ENCODE assay signal across 8 mouse cellular contexts in genomic region chr12:31265722-31266431, GRCm38 (mm10). TPM values are rescaled to one million over a fixed set of nuclear protein-coding genes. Genes with fewer than 3 reads are reported as not detected.
DNase-seq lines count a peak whose midpoint lies in the region; ATAC-seq and TF ChIP-seq lines count a peak whose summit lies in the region.

No protein-coding gene starts in this region.

- H3K9me3 ChIP-seq in forebrain, embryonic 12.5 days: no peaks in the 10 kb centered on the region
- H3K9me3 ChIP-seq in intestine, embryonic 16.5 days (ENCODE audit: control insufficient read depth, low read length): no peaks in the 10 kb centered on the region
- H3K9me3 ChIP-seq in liver, embryonic 14.5 days (ENCODE audit: control insufficient read depth, low read length): no peaks in the 10 kb centered on the region
- no peaks in the 10 kb centered on the region for H3K9me3 ChIP-seq in stomach, embryonic 14.5 days (ENCODE audit: control insufficient read depth, low read depth, low read length)

- peak overlapping the region; percentile 69 for H3K4me2 ChIP-seq in forebrain, embryonic 12.5 days
- H3K4me2 ChIP-seq in intestine, embryonic 16.5 days (ENCODE audit: low read depth, low read length): peak overlapping the region; percentile 85
- H3K4me2 ChIP-seq in liver, embryonic 14.5 days (ENCODE audit: low read depth): peak overlapping the region; percentile 47
- H3K4me2 ChIP-seq in stomach, embryonic 14.5 days (replicated peaks; ENCODE audit: low read depth, low read length): peak overlapping the region; percentile 87

- peaks cover 21% of the 10 kb centered on the region; the same call in 1 of the 2 replicates for H3K4me1 ChIP-seq in forebrain, embryonic 12.5 days
- H3K4me1 ChIP-seq in intestine, embryonic 16.5 days (ENCODE audit: control insufficient read depth, insufficient read depth, low read length): peaks cover 11% of the 10 kb centered on the region
- no peaks in the 10 kb centered on the region for H3K4me1 ChIP-seq in liver, embryonic 14.5 days (replicated peaks; ENCODE audit: control insufficient read depth in 2 of 2, insufficient read depth in 2 of 2, low read length in 1 of 2)
- peaks cover 43% of the 10 kb centered on the region for H3K4me1 ChIP-seq in stomach, embryonic 14.5 days (ENCODE audit: control insufficient read depth, insufficient read depth, low read length)

- under 1% methylated on average over 50 of the region's 50 CpGs for WGBS in forebrain, embryonic 12.5 days
- WGBS in intestine, embryonic 16.5 days: 1% methylated on average over 50 of the region's 50 CpGs
- 2% methylated on average over 50 of the region's 50 CpGs for WGBS in liver, embryonic 14.5 days (ENCODE audit: insufficient replicate concordance)
- under 1% methylated on average over 50 of the region's 50 CpGs for WGBS in stomach, embryonic 14.5 days

- H3K9ac ChIP-seq in forebrain, embryonic 12.5 days: peak overlapping the region; percentile 38
- H3K9ac ChIP-seq in intestine, embryonic 16.5 days (ENCODE audit: low read depth, low read length): peak overlapping the region; percentile 83
- H3K9ac ChIP-seq in liver, embryonic 14.5 days (replicated peaks): no peak overlapping the region
- peak overlapping the region; percentile 89 for H3K9ac ChIP-seq in stomach, embryonic 14.5 days (replicated peaks; ENCODE audit: low read depth, low read length)

- DNase-seq in kidney, adult 18-20 months: peak; percentile 67
- DNase-seq in kidney, adult 11 months: no peak
- peak; percentile 51 for DNase-seq in R1 (ENCODE audit: low read depth, low spot score)
- DNase-seq in liver, embryonic 14.5 days (ENCODE audit: low read depth in 3 of 3, low spot score in 3 of 3): no peak

- peaks cover 58% of the 10 kb centered on the region for H3K27me3 ChIP-seq in forebrain, embryonic 12.5 days
- no peaks in the 10 kb centered on the region for H3K27me3 ChIP-seq in intestine, embryonic 16.5 days (replicated peaks; ENCODE audit: control insufficient read depth, insufficient read depth, low read length)
- peaks cover 28% of the 10 kb centered on the region for H3K27me3 ChIP-seq in liver, embryonic 14.5 days (ENCODE audit: control insufficient read depth, insufficient read depth, low read length)
- H3K27me3 ChIP-seq in stomach, embryonic 14.5 days (ENCODE audit: control insufficient read depth, insufficient read depth, low read length): no peaks in the 10 kb centered on the region

- H3K36me3 ChIP-seq in forebrain, embryonic 12.5 days (replicated peaks): no peaks in the 10 kb centered on the region
- no peaks in the 10 kb centered on the region for H3K36me3 ChIP-seq in intestine, embryonic 16.5 days (ENCODE audit: control insufficient read depth, insufficient read depth, low read length)
- H3K36me3 ChIP-seq in liver, embryonic 14.5 days (replicated peaks; ENCODE audit: control insufficient read depth, insufficient read depth, low read depth): no peaks in the 10 kb centered on the region
- H3K36me3 ChIP-seq in stomach, embryonic 14.5 days (ENCODE audit: control insufficient read depth, insufficient read depth, low read length): peaks cover 25% of the 10 kb centered on the region; the same call in 1 of the 2 replicates

- peak overlapping the region; percentile 43 for H3K4me3 ChIP-seq in forebrain, embryonic 12.5 days (replicated peaks)
- H3K4me3 ChIP-seq in intestine, embryonic 16.5 days (ENCODE audit: low read length): peak overlapping the region; percentile 78
- H3K4me3 ChIP-seq in liver, embryonic 14.5 days (ENCODE audit: insufficient read depth in 1 of 2, low read depth in 2 of 2, low read length in 2 of 2): peak overlapping the region; percentile 20 to 42
- peak overlapping the region; percentile 68 for H3K4me3 ChIP-seq in stomach, embryonic 14.5 days (ENCODE audit: low read depth, low read length)

- H3K27ac ChIP-seq in forebrain, embryonic 12.5 days: peak overlapping the region; percentile 47; the same call in 1 of the 2 replicates
- H3K27ac ChIP-seq in intestine, embryonic 16.5 days (ENCODE audit: low read length): peak overlapping the region; percentile 86
- no peak overlapping the region for H3K27ac ChIP-seq in liver, embryonic 14.5 days
- peak overlapping the region; percentile 91 for H3K27ac ChIP-seq in stomach, embryonic 14.5 days (ENCODE audit: low read length)

- peak; percentile 63 for ATAC-seq in forebrain, embryonic 12.5 days (ENCODE audit: low FRiP score)
- ATAC-seq in intestine, embryonic 16.5 days: peak; percentile 43; the same call in 1 of the 2 replicates
- no peak for ATAC-seq in liver, embryonic 14.5 days (ENCODE audit: insufficient read depth)
- ATAC-seq in stomach, embryonic 14.5 days (ENCODE audit: insufficient number of reproducible peaks, insufficient read depth, low FRiP score, low read depth): no peak
- no peak for ATAC-seq in megakaryocyte-erythroid progenitor cell, adult 5-6 weeks (replicated peaks; ENCODE audit: low FRiP score, low TSS enrichment, poor library complexity, severe bottlenecking)

- TF ChIP-seq CTCF in liver, embryonic 14.5 days (IDR thresholded peaks at IDR 0.05; ENCODE audit: low read depth): no peak

- TF ChIP-seq EP300 in liver, embryonic 14.5 days (IDR thresholded peaks at IDR 0.05; ENCODE audit: low read depth): no peak

RNA-seq across cellular contexts. Expression of gene Lamb1, which starts 0.8 kb away (rescaled TPM):
- polyA plus RNA-seq in forebrain, embryonic 12.5 days (2016; fragmentation: Nextera tagmentation; extraction: Ambion mirVana): 25.7 and 26.1 TPM in 2 replicates
- polyA plus RNA-seq in intestine, embryonic 16.5 days (2015; fragmentation: Nextera tagmentation; extraction: Ambion mirVana): 60.4 and 65.1 TPM in 2 replicates
- 1.7 and 2.6 TPM in 2 replicates for polyA plus RNA-seq in liver, embryonic 14.5 days (2012; rRNA removed)
- 1.9 and 2.3 TPM in 2 replicates for polyA plus RNA-seq in liver, embryonic 14.5 days (2014; fragmentation: Nextera tagmentation; extraction: Ambion mirVana)
- 98.2 TPM in 2 replicates for polyA plus RNA-seq in stomach, embryonic 14.5 days (2014; fragmentation: Nextera tagmentation; extraction: Ambion mirVana)
- not detected in 2 replicates for total RNA-seq in megakaryocyte-erythroid progenitor cell, adult 5-6 weeks (2014; fragmentation: Nextera tagmentation)
- not detected in 2 replicates for total RNA-seq in megakaryocyte-erythroid progenitor cell, adult 5-6 weeks (2017)

RNA-seq across cellular contexts. Expression of gene Gm6993, which starts 25.3 kb away (rescaled TPM):
- not detected in 2 replicates for polyA plus RNA-seq in forebrain, embryonic 12.5 days (2016; fragmentation: Nextera tagmentation; extraction: Ambion mirVana)
- polyA plus RNA-seq in intestine, embryonic 16.5 days (2015; fragmentation: Nextera tagmentation; extraction: Ambion mirVana): not detected in 2 replicates
- not detected in 2 replicates for polyA plus RNA-seq in liver, embryonic 14.5 days (2012; rRNA removed)
- not detected in 2 replicates for polyA plus RNA-seq in liver, embryonic 14.5 days (2014; fragmentation: Nextera tagmentation; extraction: Ambion mirVana)
- polyA plus RNA-seq in stomach, embryonic 14.5 days (2014; fragmentation: Nextera tagmentation; extraction: Ambion mirVana): not detected in 2 replicates
- not detected in 2 replicates for total RNA-seq in megakaryocyte-erythroid progenitor cell, adult 5-6 weeks (2014; fragmentation: Nextera tagmentation)
- not detected in 2 replicates for total RNA-seq in megakaryocyte-erythroid progenitor cell, adult 5-6 weeks (2017)

Comparison
In these comparisons a context has a peak if more than half of its experiments do, and no peak if none do; other contexts are left out.
1. DNase-seq: peak in kidney, adult 18-20 months (single experiment) and R1 (single experiment); none in kidney, adult 11 months (single experiment) and liver, embryonic 14.5 days (0 of 3).
2. ATAC-seq: peak in forebrain, embryonic 12.5 days (single experiment) and intestine, embryonic 16.5 days (single experiment); none in liver, embryonic 14.5 days (single experiment), stomach, embryonic 14.5 days (single experiment) and megakaryocyte-erythroid progenitor cell, adult 5-6 weeks (single experiment).
3. Peak in every context shown above with its lines, with median percentiles within 50 percentile points of each other: H3K4me2 ChIP-seq and H3K4me3 ChIP-seq.